Mouse (Mus musculus) retina, embryonic 14.5 days (tissue): ENCODE measurements at regions not wholly inside any gene's neighbourhood (a gene's known extent, or its start where the extent isn't known, plus 50 kb on each side); places are given as distances from the start of the nearest gene placed in this dataset.

ENCODE experiments used
- DNase-seq: peaks from one replicate; pipeline ENCODE4 v3.0.0-alpha.2; 2015; ENCODE audit warnings: low spot score

- DNase-seq: no peak
Measured at GRCm38 (mm10) chr3:38820787-38821186, 66.0 kb upstream of the Fat4 start.

DNA sequence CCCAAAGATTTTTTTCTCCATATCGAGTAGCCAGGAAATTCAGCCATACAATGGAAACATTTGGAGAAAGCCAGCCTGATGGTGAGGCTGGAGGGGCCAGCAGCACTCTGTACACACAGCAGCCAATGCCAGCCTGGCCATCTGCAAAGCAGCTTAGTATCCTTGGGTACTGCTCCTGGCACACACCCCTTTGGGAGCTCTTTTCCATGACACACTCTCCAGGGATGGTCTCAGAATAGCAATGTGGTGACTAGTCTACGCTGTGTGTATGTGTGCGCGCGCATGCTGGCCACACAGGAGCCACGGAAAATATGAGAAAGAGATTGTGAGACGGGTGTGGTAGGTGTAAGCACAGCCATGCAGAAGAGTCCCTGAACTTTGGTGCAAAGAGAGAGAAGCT, 66.4 kb upstream of the Fat4 start:
- DNase-seq: no peak

DNA sequence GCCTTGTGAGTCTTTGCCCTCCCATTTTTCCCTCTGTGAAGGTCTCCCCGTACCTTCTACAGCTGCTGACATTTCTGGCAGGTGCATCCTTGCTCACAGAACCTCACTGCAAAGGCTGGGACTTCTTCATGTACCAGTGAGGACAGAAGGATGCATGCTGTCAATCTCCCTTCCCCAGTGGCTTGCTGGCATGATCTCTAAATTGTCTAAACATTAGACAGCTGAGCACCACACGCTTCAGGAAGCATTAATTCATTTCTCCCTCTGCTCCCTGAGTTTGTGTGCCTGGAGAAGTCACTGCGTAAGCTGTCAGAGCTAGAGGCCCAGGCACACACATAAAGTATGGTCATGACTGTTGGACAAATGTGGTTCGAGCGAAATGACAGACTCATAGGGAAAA, 69.1 kb upstream of the Fat4 start:
- no peak for DNase-seq

GRCm38 (mm10) chr3:38812457-38812856, 74.3 kb upstream of the Fat4 start:
- no peak for DNase-seq

DNA sequence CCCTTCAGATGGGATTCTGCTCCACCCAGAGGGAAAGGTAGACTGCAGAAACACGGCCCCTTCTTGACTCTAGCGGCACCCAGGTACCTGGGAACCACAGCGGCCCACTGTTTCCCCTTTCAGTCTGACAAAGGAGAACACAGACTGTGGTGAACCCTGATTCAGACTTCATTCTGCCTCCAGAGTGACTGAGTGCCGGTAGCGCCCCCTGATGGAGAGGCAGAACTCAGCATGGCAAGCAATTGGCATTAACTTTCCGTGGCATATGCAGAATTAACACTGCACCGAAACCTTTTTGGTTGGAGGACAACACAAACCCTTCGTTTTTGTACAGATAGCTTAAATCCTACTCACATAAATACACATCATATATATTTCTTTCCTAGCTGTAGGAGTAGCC, 75.1 kb upstream of the Fat4 start:
- no peak for DNase-seq

GRCm38 (mm10) chr3:38806469-38807055, 80.2 kb upstream of the Fat4 start:
- no peak for DNase-seq

DNA sequence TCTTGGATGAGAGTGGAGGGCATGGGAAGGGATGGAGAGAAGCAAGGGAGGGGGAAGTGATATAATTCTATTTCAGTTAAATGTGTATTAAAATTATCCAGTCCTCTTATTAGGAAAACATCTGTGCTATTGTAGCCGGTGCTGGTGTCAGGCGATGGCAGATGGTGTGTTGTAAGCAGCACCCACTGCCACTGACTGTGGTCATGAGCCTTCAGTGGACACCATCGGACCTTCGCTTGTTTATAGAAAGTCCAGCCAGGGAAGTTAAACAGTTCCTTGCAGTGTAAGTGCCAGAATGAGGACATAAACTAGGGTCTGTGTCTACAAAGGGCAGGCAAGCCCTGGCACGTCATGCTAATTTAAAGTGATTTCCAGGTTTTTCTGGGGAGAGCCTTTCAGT, 80.7 kb upstream of the Fat4 start:
- DNase-seq: no peak

DNA sequence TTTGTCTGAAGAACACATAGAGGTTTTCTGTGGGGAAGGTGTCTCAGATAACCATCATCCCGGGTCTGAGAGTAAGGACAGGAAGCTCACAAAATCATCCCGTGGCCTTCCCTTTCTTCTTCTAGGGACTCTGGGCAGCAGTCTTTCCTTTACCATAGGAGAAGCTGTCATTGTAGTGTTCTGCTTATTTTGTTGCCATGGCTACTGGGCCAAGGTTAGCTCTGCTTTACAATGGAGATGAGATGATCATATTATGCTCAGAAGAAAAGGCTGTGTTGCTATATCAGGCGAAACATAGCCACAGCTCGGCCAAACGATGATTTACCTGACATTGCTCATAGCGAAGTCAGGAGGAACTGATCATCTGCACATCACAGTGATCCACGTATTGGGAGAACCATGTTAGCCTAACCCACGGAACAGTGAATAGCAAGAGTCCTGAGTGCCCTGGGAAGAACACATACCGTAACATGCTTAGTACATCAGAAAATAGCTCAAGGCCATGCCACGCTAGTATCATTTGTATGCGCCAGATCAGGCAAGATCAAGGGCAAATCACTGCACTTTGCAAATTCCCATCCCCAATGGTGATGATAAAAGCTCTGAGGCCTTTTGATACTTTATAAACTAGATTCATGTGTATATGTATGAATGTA, 91.0 kb upstream of the Fat4 start:
- no peak for DNase-seq

DNA sequence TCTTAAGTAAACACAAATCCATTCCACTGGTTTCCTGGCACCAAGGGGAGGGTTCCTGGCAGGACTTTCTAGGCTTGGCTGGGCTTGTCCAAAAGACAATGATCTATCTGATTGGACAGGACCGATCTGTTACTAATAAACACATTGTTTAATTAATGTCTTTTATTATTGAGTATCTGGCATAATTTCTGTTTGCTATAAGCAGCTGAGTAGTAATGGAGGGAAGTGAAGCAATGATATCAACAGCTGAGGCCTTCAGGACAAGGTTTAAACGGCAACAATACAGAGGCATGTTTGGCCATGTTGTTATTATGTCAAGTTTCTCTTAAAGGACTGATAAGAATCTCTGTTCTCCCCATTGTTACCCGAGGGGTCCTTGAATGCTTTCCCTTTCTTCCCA, 93.5 kb upstream of the Fat4 start:
- no peak for DNase-seq

DNA sequence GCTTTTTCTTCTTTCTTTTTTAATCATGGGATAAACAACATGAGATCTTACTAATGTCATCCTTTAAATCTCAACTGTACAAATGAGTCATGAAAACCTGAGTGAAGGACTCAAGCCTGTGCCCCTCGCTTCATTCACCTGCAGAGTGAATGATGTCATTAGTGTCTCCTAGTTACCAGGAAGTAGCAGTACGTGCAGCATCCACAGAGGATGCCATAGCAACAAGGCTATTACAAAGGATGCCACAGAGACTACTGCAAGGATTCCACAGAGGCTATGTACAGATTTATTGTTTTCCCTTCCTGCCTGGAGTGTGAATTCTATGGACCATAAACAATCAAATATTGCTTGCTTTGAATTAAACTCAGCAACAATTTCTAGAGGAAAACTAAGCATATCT, 98.0 kb upstream of the Fat4 start:
- DNase-seq: no peak

- no peak for DNase-seq
Measured at GRCm38 (mm10) chr3:38783711-38784110, 103.0 kb upstream of the Fat4 start.

DNA sequence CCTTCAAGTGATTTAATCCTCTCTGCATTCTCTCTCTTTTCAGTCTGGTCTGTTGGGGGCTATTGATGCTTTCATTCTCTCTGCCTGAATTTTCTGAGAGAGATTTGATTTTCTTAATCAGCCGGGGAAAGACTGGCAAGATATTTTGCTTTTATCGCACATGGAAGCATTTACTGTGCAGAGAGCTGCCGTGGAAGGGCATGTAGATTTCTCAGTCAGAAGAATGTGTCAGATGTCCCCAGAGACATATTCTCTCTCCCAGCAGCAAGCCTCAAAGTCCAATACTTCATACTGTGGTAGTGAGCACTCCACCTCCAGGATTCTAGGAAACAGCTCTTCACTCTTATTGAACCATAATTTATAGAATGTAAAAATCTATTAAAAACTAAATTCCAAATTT, 103.7 kb upstream of the Fat4 start:
- no peak for DNase-seq

DNA sequence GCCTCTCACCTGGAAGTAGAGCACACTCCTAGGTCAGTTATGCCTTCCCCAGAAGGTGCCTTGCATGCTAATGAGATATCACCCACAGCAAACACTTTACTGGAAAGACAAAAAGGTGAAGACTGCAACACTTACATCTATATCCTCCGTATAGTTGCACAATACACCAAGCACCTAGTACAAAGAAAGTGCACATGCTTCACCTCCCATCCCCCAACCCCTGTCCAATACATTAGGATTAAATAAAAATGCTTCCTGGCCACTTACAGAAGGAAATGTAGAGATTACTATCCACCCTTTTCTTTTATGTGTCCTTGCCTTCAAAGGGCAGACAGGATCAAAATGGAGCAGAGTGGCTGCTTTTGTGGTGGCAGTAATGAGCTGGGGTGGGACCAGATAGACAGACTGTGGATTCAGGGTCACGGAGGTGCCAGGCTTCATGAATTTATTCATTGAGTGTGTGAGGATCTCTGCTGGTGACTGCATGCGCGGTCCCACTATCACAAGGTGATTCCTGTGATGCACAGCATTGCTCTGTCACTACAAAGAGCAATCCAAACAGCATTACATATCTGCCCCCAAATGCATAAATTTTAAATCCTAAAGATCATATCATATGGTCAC, 109.9 kb upstream of the Fat4 start:
- peak; percentile 22 for DNase-seq

- DNase-seq: no peak
Measured at GRCm38 (mm10) chr3:38754632-38755123, 132.1 kb upstream of the Fat4 start.

GRCm38 (mm10) chr3:38753446-38754205, 133.1 kb upstream of the Fat4 start:
- no peak for DNase-seq

DNA sequence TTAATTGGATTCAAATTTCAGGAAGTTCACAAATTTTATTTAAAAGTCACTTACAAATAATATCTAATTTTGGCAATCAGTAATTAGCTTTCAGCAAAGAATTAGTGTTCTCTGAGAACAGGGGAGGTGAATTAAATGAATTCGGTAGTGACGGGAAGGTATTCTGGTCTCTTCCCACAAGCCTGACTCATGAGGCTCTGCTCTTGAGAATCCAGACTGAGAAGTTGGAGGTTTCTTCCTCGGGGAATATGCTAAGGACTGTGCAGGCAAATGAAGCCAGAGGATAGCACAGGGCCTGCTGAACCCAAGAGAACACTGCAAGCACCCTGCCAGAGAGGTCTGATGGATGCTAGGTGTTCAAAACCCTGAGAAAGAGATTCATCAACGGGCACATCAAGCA, 144.6 kb upstream of the Fat4 start:
- DNase-seq: no peak

DNA sequence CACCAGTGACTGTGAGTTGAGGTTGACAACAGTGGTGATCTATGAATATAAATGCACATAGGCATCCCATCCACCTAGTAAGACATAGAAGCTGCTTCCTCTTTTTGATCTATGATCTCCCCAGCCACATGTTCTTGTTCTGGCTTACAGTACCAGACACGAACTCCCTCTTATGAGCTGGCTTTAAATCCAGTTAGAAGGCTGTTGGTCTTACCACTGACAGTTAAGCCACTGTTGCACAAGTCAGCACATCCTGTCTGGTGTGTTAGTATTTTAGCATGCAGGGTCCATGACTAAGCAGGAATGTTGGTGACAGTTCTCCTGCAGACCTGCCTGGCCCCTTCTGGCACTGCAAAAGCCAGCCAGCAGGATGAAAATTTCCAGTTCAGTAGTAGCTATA, 164.1 kb upstream of the Fat4 start:
- no peak for DNase-seq

DNA sequence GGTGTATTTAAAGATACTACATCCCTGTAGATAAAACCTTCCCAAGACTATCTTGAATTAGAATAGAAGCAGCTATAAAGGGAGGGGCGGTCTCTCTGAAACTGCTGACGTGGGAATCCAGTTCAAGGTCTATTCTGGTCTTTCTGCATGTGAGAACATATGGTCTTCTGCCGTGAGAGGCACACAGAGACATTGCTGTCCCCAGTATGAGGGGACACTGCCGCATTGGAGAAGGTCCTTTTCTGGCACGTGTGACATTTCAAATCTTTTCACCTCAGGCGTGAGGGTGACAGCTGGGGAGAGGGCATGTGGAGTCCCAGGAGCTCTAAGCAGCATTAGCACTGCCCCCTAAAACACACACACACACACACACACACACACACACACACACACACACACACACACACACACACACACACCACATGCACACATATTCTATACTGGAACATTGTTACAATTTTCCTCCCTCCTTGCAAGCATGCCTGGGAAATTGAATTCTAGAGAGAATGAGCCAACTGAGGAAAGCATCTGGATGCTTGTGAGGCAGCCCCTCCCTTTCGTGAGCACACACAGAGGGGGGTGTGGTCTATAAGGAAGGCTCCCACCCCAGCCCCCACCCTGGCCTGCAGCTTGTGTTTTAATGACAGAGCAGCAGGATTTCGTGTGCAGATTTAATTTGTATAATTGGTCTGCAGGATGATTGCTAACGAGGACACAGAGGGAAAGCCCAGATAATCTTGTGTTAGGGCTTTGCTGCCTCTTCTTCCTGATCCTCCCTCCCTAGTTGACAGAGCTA, 174.5 kb upstream of the Fat4 start:
- peak; percentile 76 for DNase-seq

- peak; percentile 63 for DNase-seq
Measured at GRCm38 (mm10) chr3:38711229-38711628, 175.5 kb upstream of the Fat4 start.

- DNase-seq: no peak
Measured at GRCm38 (mm10) chr3:38707891-38708290, 178.8 kb upstream of the Fat4 start.

DNA sequence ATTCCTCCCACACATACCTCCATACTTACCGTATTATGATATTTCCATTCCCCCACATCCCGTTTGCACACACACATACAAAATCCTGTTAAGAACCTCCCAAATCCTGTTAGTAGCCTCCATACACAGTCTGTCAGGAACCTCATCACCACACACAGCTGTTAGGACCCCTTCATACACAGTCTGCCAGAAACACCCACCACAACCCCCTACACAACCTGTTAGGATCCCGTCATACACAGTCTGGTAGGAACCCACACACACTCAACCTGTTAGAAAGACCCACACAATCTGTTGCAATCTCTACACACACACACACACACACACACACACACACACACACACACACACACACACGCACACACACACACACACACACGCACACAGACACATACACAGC, 187.5 kb upstream of the Fat4 start:
- DNase-seq: no peak

DNA sequence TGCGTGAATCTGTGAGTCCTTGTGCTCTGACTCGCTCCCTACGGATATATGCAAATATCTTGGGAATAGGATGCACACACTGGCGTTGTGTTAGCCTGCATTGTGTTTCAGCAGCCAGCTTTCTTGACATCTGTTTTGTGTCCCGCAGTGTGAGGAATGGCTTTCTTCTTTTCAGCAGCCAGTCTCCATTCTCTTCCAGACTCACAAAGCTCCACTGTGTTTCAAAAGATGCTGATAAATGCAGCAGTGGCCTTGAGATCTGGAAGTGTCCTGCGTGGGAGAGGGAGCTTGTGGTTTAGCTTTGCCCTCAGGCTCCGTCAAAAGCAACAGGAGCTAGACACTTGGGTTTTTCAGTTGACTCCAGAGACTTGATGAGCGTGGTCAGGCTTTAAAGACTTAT, 188.9 kb upstream of the Fat4 start:
- DNase-seq: no peak
